Mouse (Mus musculus): Measurements from ENCODE around the gene Fbxo40.

Gene Fbxo40

DNA sequence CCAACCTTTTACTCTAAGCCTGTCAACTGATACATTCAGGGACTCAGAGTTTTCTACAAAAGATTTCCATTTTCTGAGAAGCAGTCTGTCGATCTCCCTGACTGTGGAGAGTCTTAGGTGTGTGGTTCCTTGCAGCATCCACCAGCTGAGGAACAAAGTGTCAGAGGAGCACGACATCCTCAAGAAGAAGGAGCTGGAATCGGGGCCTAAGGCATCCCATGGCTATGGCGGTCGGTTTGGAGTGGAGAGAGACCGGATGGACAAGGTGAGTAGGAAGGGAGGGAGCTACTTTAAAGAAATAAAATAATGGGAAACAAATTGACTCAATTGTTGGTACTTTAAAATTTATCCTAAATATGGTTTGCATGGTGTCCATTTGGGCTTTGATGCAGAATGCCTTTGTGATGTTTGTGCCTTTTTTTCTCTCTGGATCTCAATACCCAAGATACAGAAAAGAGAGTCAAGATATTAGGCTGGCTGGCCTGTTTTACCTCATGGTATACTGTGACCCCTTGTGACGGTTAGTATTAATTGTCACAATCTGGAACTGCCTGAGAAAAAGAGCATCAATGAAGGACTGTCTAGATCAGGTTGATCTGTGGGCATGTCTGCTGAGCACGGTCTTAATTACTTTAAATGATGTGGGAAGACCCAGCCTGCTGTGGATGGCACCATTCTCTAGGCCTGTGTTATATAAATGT is 43.7 kb downstream of the Fbxo40 start:
- DNase-seq (ENCODE audit: low read depth, low spot score), result no peak

DNA sequence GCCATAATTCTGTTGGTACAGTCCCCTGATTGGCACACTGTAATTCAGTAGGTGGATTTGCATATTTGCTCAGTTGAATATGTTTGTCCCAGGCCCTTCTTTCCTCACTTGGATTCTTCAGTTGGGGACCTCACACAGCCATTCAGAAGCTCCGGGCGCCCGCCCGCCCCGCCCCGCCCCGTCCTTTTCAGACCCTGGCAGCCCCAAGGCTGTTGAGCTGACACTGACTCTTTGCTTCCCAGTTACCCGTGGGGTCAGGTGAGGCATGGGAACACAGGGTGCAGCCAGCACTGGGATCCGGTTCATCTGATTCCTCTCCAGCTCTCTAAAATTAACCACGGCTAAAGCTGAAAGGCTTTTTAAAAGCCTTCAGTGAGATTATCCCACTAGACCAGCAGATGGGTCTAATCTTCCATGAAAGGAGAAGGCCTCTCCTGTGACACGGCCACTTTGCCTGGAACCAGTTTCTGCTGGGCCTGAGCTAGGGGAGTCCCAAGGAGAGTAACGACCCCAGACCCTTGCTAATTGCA is 45.3 kb downstream of the Fbxo40 start:
- no peak for DNase-seq (ENCODE audit: low read depth, low spot score)

GRCm38 (mm10) chr16:36943591-36943990 is 46.7 kb downstream of the Fbxo40 start:
- no peak for DNase-seq (ENCODE audit: low read depth, low spot score)

GRCm38 (mm10) chr16:36941895-36942294 is 48.4 kb downstream of the Fbxo40 start:
- DNase-seq (ENCODE audit: low read depth, low spot score), result no peak

DNA sequence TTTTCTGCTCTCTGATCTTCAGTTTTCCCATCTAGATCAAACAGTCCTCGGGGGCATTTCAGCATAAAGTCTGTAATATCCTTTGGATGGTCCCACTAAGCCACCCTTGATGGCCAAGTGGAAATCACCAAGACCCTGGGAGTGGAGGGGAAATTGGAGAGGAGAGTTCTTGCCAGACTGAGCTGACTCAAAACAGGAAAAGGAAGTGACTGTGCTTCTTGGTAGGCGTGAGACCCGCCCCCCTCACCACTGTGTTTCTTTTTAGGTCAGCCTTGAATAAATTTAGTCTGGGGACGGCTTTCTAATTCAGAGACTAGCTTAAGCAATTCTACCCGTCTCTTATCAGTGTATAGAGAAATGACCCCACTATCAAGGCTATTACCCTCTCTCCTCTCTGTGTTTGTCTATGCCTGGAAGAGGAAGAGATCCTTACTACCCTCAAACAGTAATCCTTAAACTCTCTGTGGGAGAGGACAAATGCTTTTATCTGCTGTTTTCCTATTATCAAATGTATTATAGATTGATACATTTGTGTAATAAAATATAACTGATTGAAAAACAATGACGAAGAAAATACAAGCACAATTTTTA is 49.0 kb downstream of the Fbxo40 start:
- peak; percentile 76 for DNase-seq (ENCODE audit: low read depth, low spot score)

DNA sequence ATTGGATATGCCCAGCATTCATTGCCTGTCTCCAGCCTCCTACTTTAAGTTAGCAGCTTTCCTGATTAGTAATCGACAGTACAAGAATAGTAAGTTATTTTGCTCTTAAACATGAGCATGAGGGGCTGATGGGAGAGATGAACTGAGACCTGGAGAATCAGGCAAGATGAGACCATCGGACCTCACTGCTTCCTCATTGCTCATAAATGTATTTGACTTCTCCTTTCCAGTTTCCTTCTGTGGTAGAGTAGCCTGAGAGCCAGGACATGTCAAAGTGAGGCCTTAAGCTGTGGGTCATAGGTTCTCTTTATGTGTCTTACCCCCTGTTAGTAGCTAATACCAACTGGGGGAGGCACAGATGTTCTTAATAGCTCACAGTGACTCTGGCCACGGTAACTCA is 54.5 kb downstream of the Fbxo40 start:
- no peak for DNase-seq (ENCODE audit: low read depth, low spot score)

DNA sequence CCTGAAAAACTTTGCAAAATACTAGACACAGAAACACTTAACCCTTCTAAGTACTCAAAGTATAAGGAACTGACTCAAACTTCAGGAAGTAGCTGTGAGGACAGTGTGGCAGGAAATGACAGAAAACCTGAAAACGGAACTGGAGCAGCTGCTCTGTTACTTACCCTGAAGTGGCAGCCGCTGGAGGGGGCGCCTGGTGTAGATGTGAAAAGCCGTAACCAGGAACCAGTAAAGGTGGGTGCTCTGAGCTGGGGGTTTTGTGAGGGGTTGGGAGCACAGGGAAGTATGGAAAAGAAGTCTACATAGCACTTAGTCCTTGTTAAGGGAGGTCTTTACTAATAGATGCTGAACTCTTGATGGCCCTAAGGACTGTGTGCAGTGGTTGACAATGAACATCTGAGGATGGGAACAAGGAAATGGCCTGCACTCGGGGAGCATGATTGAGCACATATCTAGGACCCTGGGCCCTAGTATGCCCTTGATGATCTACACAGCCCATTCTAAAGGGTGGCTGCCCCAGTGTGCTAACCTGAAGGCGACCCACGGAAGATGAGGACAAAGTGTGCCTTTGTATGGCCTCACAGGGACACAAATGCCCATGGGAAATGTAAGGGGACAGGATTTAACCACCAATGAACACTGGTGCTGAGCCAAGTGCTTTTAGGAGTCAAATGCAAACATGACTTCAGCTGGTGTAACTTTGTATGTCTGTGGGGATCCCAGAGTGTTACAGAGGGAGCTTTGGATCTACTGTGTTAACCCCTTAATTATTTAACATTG is 55.2 kb downstream of the Fbxo40 start, which contains the start of gene Hcls1:
TSS of gene Hcls1 (plus strand) at position 143 of the 780 bp plus-strand sequence.
- DNase-seq (ENCODE audit: low read depth, low spot score), result peak; percentile 82

DNA sequence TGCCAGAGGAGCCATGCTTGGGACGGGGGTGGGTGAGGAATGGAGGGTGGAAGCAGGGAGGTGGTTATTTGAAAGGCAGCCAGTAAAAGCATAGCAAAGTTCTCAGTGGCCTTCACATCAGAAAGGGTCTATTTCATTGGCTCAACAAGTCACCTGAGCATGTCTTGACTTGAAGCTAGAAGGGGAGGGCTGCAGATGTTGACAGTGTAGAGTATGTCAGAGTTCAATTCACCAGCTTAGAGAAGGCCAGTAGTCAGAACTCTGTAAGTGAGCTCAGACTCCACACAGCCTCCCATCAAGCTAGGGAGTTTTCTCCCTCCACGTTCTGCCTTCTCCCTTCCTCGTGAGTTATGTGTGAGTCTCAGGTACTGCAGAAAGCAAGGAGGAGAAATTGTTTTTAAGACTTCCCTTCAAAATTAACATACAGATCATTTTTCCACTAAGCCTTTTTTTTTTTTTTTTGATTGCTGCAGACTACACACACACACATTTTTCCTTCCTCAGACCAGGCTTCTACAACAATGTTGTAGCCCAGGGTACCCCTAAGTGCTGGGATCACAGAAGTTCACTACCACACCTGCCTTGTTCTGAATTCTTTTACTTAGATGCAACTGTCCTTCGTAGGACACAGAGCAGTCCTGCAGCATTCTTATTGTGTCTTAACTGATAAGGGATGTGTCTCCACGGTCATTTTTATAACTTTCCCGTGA is 56.0 kb downstream of the Fbxo40 start:
- DNase-seq (ENCODE audit: low read depth, low spot score), result peak; percentile 48

DNA sequence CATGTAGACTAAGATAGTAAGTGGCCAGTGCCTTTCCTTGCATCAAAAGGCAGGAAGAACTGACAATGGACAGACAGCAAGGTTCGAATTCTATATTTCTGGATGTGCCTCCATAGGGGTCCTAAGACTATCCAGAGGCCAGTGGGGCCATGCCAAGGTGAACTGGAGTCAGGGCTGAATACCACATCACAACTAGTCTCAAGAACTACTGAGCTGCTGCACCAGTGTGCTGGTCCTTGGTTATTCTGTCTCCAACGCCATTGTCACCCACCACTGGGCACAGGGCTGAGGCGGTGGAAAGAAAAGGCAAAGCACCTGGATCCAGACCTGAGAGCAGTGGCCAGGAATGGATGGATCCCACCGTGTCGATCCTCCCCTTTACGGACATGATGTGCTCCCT is 57.7 kb downstream of the Fbxo40 start:
- DNase-seq (ENCODE audit: low read depth, low spot score), result no peak

- DNase-seq (ENCODE audit: low read depth, low spot score), result peak; percentile 52
Observed at GRCm38 (mm10) chr16:36931976-36932375, 58.3 kb downstream of the Fbxo40 start.

- no peak for DNase-seq (ENCODE audit: low read depth, low spot score)
Observed at GRCm38 (mm10) chr16:36931381-36931780, 58.9 kb downstream of the Fbxo40 start.

GRCm38 (mm10) chr16:36930231-36931136 is 59.8 kb downstream of the Fbxo40 start:
- DNase-seq (ENCODE audit: low read depth, low spot score), result no peak

DNA sequence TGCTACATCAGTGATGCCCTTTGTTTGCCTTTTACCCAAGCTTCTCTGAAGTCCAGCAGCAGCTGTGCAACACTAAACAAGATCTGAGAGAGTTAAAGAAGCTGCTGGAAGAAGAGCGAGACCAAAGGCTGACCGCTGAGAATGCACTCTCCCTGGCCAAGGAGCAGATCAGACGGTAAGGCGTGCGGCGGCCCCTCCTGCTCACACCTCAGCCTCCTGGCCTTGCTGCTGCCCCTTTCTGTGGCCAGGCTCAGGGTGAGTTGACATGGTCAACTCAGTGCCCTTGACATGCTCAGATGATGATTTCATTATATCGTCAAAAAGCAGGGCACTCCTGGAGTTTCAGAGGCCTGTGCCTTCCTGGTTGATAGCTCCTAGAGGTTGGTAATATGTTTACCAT is 61.1 kb downstream of the Fbxo40 start:
- no peak for DNase-seq (ENCODE audit: low read depth, low spot score)

DNA sequence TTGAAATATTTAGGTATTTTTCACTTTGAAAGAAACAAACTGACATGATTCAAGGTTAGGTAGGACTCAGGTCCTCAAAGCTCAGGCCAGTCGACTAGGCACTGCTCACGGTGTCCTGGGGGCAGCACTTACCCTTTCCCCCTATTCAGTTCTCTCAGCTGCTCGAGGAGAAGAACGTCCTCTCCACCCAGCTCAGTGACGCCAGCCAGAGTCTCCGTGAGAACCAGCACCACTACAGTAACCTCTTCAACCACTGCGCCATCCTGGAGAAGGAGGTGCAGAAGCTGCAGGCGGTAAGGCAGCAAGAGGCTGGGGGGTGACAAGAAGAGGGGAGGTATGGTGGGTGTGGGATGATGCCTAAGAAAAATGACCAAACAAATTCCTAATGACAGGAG is 62.2 kb downstream of the Fbxo40 start:
- DNase-seq (ENCODE audit: low read depth, low spot score), result no peak

DNA sequence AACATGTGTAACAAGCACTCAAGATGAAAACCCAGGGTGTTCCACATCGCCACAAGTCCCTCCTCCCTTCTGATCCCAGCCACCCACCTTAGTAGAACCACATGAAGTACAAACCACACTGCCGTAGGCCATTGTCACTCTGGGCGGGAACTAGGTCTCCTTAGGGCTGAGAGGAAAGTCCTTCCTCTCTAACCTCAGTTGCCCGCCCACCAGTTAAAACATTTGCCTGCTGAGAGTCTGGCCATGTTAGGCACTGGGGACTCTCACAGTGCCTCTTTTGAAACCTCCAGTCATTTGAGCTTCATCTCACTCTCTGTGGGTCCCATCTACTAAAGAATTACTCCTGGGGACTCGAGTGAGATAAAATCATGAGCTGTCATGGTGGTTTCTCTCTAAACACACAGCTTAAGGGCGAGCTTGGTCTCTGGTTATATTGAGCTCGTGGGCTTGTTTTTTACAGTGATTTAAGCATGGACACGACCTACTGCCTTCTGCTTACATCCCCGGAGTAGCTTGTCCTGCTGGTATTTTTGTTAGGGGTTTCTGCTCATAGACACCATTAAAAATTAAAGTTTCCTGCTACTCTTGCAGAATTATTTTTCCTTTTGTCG is 62.7 kb downstream of the Fbxo40 start:
- DNase-seq (ENCODE audit: low read depth, low spot score), result peak; percentile 80

GRCm38 (mm10) chr16:36926514-36927447 is 63.5 kb downstream of the Fbxo40 start:
- no peak for DNase-seq (ENCODE audit: low read depth, low spot score)

DNA sequence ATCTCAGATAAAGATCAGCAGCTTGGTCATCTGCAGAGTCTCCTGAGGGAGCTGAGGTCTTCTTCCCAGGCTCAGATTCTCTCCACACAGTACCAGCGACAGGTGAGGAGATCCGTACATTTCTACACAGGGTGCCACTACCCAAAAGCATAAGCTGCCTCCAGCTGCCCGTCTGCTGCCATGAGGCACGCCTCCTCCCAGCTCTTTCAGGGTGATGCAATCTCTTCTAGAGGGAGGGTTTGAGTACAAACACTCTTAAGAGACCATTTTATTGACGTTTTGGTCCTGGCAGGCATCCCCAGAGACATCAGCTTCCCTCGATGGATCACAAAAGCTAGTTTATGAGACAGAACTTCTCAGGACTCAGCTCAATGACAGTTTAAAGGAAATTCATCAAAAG is 64.5 kb downstream of the Fbxo40 start:
- no peak for DNase-seq (ENCODE audit: low read depth, low spot score)

GRCm38 (mm10) chr16:36925351-36925750 is 64.9 kb downstream of the Fbxo40 start:
- DNase-seq (ENCODE audit: low read depth, low spot score), result no peak

DNA sequence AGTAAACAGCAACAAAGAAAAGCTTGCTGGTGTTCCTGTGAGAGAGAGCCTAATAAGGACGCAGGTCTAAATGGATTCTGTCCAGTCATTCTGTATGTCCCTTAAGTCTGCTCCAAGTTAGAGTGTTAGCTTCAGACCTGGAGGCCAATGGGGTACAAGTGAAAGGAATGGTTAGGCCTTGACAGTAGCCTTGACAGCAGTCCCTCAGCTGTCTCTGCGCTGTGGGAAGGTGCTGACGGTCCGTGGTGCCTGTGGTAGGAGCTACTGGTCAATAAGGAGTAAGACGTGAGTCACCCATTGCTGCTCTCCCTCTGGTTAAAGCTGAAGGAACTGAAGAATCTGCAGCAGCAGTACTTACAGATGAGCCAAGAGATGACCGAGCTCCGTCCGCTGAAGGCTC is 66.0 kb downstream of the Fbxo40 start:
- DNase-seq (ENCODE audit: low read depth, low spot score), result no peak
